Mouse (Mus musculus) liver, embryonic 14.5 days (tissue): Measurements from ENCODE around the gene Cdh8.

ENCODE experiments used
- CTCF ChIP-seq: IDR thresholded peaks from 2 replicates; pipeline ENCODE4 v1.5.1; 2016; ENCODE audit warnings: antibody characterized with exemption, low read depth, control low read depth
- EP300 ChIP-seq: IDR thresholded peaks from 2 replicates; pipeline ENCODE4 v1.6.1; 2016; ENCODE audit warnings: antibody characterized with exemption, low read depth

DNA sequence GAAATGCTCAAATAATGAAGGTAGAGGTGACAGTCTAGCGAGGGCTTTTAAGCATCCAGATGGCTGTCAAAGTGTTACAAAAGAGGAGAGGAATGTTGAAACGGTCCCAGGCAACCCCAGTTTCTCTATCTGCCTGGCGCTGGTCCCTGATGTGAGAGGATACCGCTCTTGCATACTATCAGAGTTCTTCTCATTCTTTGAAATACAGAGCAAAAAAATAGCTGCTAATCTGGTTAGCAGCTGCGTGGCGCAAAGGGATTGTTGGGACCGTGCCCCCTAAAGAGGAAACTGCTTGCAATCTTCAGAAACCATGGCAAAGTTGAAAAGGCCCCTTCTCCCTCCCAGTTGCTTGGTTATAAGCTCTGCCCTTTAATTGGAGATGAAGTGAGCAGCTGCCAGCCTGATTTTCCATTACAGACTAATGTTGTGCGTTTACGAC, 1.8 kb downstream of the Cdh8 start:
- TF ChIP-seq CTCF: no peak
- TF ChIP-seq EP300: no peak
